Mouse (Mus musculus) midbrain, embryonic 16.5 days (tissue): ENCODE data around the gene Tmem109. TPM values are rescaled to one million over a fixed set of nuclear protein-coding genes. Genes with fewer than 3 reads are reported as not detected.

Experiments used
- ATAC-seq: fragments of 200-750 bp; cut with Nextera tagmentation; 2 replicates; pipeline ENCODE4 v1.8.0; 2017; ENCODE audit warnings: moderate TSS enrichment
- H3K27ac ChIP-seq: fragments of 300-500 bp; sonication (generic); 2 replicates; pipeline ENCODE4 v1.5.1; 2014; ENCODE audit warnings: mild to moderate bottlenecking, low read length, mixed read lengths
- H3K27me3 ChIP-seq: fragments of 300-500 bp; sonication (generic); 2 replicates; pipeline ENCODE4 v1.6.1; 2014; ENCODE audit warnings: low read depth, low read length, mixed read lengths; ENCODE audit not compliant: control insufficient read depth, insufficient read depth
- H3K36me3 ChIP-seq: fragments of 300-500 bp; sonication (generic); 2 replicates; pipeline ENCODE4 v1.6.1; 2014; ENCODE audit warnings: mild to moderate bottlenecking, low read length, moderate library complexity, mixed read lengths; ENCODE audit not compliant: control insufficient read depth, insufficient read depth
- H3K4me1 ChIP-seq: fragments of 300-500 bp; sonication (generic); 2 replicates; pipeline ENCODE4 v1.6.1; 2014; ENCODE audit warnings: mild to moderate bottlenecking, low read length, mixed read lengths; ENCODE audit not compliant: control insufficient read depth, insufficient read depth
- H3K4me2 ChIP-seq: fragments of 300-500 bp; sonication (generic); 2 replicates; pipeline ENCODE4 v1.6.1; 2014; ENCODE audit warnings: mild to moderate bottlenecking, low read length, mixed read lengths
- H3K4me3 ChIP-seq: fragments of 300-500 bp; sonication (generic); 2 replicates; pipeline ENCODE4 v1.5.1; 2014; ENCODE audit warnings: low read depth, mild to moderate bottlenecking, low read length, moderate library complexity, mixed read lengths
- H3K9ac ChIP-seq: fragments of 300-500 bp; sonication (generic); 2 replicates; pipeline ENCODE4 v1.6.1; 2014; ENCODE audit warnings: low read depth, low read length, mixed read lengths
- H3K9me3 ChIP-seq: fragments of 300-500 bp; sonication (generic); replicated peaks from 2 replicates; pipeline ENCODE4 v1.6.1; 2014; ENCODE audit warnings: mild to moderate bottlenecking, low read length, mixed read lengths; ENCODE audit not compliant: control insufficient read depth, poor library complexity, severe bottlenecking
- WGBS: fragments of 180-500 bp; shearing (Covaris S2); extraction: QIAGEN DNeasy Blood & Tissue Kit; methylation state at CpG from one replicate; pipeline ENCODE4 v1.1.7; 2014; 5-methylcytosine and 5-hydroxymethylcytosine counted together
- polyA plus RNA-seq: library from polyadenylated mRNA; unstranded; fragments of >200 nt; fragmentation: Nextera tagmentation; extraction: Ambion mirVana; gene quantifications from 2 replicates; pipeline ENCODE4 v1.2.1, GENCODE M21; 2015

The Tmem109 gene
- polyA plus RNA-seq, 1 experiment from 2014 or later, result 47.0 TPM

- H3K4me1 ChIP-seq, result peaks cover 14% of the 10 kb centered on the region
- peaks cover 40% of the 10 kb centered on the region for H3K36me3 ChIP-seq
- no peak overlapping the region for H3K4me3 ChIP-seq
- no peak for ATAC-seq
- WGBS, result 90% methylated on average over 7 of the region's 8 CpGs
- no peaks in the 10 kb centered on the region for H3K9me3 ChIP-seq
- H3K27ac ChIP-seq, result no peak overlapping the region
- no peak overlapping the region for H3K9ac ChIP-seq
- no peaks in the 10 kb centered on the region for H3K27me3 ChIP-seq
- no peak overlapping the region for H3K4me2 ChIP-seq
Measured at GRCm38 (mm10) chr19:10897491-10897890, 15.7 kb upstream of the Tmem109 start.

DNA sequence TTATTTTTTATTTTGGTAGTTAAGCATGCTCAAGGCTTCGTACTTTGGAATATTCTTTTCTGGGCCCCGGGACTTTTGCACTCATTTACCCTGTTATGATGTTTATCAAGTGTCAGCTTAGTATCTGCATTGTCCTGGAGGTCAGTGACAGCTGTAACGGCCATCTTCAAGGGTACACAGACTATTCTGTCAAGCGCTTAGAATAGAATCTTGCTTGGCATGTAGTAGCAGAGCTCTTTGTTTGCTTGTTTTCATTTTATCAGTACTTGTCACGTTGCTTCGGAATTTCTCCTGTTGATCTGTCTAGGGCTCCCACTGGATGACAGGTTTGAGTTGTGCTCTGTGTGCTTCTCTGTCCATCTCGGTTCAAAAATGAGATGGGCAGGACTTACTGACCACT, 15.0 kb upstream of the Tmem109 start:
- H3K4me3 ChIP-seq, result no peak overlapping the region
- H3K27me3 ChIP-seq, result no peaks in the 10 kb centered on the region
- no peak overlapping the region for H3K9ac ChIP-seq
- peaks cover 14% of the 10 kb centered on the region for H3K4me1 ChIP-seq
- ATAC-seq, result no peak
- H3K27ac ChIP-seq, result no peak overlapping the region
- H3K36me3 ChIP-seq, result peaks cover 34% of the 10 kb centered on the region
- 86% methylated on average over 7 of the region's 7 CpGs for WGBS
- H3K4me2 ChIP-seq, result peak overlapping the region; percentile 93
- H3K9me3 ChIP-seq, result no peaks in the 10 kb centered on the region

- Histone ChIP-seq H3K4me2 (peak overlapping the region; percentile 93), H3K36me3 (peaks cover 24% of the 10 kb centered on the region), H3K9me3 (no peaks in the 10 kb centered on the region), H3K27ac (peak overlapping the region; percentile 91), H3K4me3 (peak overlapping the region; percentile 89), H3K27me3 (no peaks in the 10 kb centered on the region), H3K4me1 (peaks cover 14% of the 10 kb centered on the region), H3K9ac (peak overlapping the region; percentile 93)
- ATAC-seq, result peak; percentile 11; the same call in 1 of the 2 replicates
- 3% methylated on average over 16 of the region's 16 CpGs for WGBS
Measured at GRCm38 (mm10) chr19:10895708-10896107, 13.9 kb upstream of the Tmem109 start.

GRCm38 (mm10) chr19:10895016-10895528, 13.3 kb upstream of the Tmem109 start, which contains the start of gene Prpf19:
TSS of gene Prpf19 (plus strand) at chr19:10895231.
- ATAC-seq, result peak; percentile 97
- 0% methylated on average over 43 of the region's 43 CpGs for WGBS
- no peaks in the 10 kb centered on the region for H3K27me3 ChIP-seq
- peak within 1 kb of the TSS; percentile 89 for H3K4me3 ChIP-seq
- H3K27ac ChIP-seq, result peak within 1 kb of the TSS; percentile 91
- no peaks in the 10 kb centered on the region for H3K9me3 ChIP-seq
- H3K4me1 ChIP-seq, result peaks cover 14% of the 10 kb centered on the region
- peak within 1 kb of the TSS; percentile 93 for H3K4me2 ChIP-seq
- H3K9ac ChIP-seq, result peak within 1 kb of the TSS; percentile 93
- H3K36me3 ChIP-seq, result peaks cover 18% of the 10 kb centered on the region

DNA sequence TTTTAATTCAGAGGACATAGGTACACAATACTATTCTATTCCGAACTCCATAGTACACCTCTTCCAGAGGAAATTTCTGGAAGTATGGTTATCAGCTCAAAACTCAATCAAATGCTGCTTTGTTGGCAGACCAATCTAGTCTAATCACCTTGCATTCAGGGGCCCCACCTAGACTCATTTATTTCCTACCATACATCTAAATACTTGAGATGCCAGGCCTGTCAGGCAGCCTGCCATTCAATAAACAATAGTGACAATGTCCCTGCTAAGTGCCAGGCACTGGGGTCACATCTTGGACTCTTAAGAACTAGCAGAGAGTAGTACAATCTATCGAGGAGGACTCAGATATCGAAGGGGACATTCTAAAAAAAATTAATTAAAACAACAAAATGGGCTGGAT, 10.4 kb upstream of the Tmem109 start:
- Histone ChIP-seq H3K27me3 (no peaks in the 10 kb centered on the region), H3K9me3 (no peaks in the 10 kb centered on the region), H3K9ac (no peak overlapping the region), H3K27ac (no peak overlapping the region), H3K36me3 (no peaks in the 10 kb centered on the region), H3K4me1 (peaks cover 14% of the 10 kb centered on the region), H3K4me2 (no peak overlapping the region), H3K4me3 (no peak overlapping the region)
- 91% methylated on average over 3 of the region's 3 CpGs for WGBS
- ATAC-seq, result no peak

DNA sequence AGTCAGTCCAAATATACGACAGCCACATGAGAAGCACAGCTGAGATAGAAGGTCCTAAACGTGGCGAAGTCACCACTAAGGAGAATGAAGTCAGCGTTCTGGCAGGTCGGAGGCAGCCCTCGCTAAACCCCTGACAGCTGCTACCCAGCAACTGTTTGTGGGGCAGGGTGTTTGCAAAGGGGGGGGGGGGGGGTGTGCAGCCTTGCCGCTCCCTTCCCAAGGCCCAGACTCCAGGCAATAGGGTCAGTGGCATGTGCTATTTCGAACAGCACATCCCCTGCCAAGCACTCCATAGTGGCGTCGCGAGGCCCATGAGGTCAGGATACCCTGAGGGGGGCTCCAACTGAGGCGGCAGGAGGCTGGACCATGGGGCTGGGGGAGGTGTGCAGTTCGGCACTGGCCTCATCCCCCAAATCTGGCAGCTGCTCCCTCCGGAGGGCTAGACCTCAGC, 801 bp downstream of the Tmem109 start:
- Histone ChIP-seq H3K4me1 (peaks cover 25% of the 10 kb centered on the region), H3K9ac (peak overlapping the region; percentile 76), H3K27me3 (no peaks in the 10 kb centered on the region), H3K4me2 (peak overlapping the region; percentile 90), H3K4me3 (peak overlapping the region; percentile 52), H3K27ac (peak overlapping the region; percentile 98), H3K36me3 (no peaks in the 10 kb centered on the region), H3K9me3 (no peaks in the 10 kb centered on the region)
- 0% methylated on average over 13 of the region's 14 CpGs for WGBS
- peak; percentile 84 for ATAC-seq

DNA sequence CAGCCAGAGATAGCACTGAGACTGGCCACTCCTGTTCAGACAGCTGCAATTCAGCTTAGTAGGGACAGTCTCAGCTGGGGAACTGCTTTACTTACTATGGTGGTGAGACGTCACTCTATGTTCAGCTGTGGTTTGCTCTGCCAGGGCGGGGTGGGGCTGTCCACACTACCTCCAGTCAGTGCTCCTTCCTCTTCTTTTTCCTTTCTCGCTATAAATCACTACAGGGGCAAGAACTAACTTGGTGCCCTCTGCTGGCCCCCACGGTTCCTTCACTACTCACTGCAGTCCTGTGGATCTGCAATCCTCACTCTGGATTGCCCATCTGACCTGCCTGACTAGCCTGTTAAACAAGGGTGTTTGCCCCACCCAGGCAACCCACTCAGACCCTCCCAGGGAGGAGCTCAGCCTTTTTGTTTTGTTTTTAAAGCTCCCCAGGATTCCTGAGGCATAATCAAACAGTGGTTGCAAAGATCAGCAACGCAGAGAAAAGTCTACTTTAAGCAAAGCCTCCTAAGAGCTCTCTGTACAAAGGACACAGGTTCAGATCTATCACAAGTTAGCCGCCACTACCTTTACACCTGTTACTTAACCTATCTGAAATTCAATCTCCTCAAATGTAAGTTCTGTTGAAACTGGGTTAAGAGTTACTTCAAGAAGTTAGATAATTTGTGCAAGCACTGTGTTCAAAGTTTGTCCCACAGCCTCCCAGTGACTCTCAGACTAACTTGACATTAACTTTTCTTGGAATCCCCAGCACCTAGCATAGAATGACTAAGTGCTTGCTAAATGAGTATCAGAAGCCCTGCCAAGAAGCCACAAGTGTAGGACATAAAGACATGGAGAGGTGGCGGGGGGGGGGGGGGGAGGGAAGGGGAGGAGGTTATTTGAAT, 1.5 kb downstream of the Tmem109 start:
- ATAC-seq, result no peak
- H3K4me1 ChIP-seq, result peaks cover 25% of the 10 kb centered on the region
- 51% methylated on average over 6 of the region's 7 CpGs for WGBS
- no peaks in the 10 kb centered on the region for H3K9me3 ChIP-seq
- H3K36me3 ChIP-seq, result no peaks in the 10 kb centered on the region
- peak overlapping the region; percentile 90 for H3K4me2 ChIP-seq
- H3K27ac ChIP-seq, result peak overlapping the region; percentile 98; the same call in 1 of the 2 replicates
- no peaks in the 10 kb centered on the region for H3K27me3 ChIP-seq
- H3K9ac ChIP-seq, result peak overlapping the region; percentile 76
- peak overlapping the region; percentile 52 for H3K4me3 ChIP-seq

GRCm38 (mm10) chr19:10878201-10878837, 3.5 kb downstream of the Tmem109 start:
- no peak overlapping the region for H3K4me2 ChIP-seq
- H3K9me3 ChIP-seq, result no peaks in the 10 kb centered on the region
- H3K9ac ChIP-seq, result no peak overlapping the region
- 90% methylated on average over 7 of the region's 7 CpGs for WGBS
- no peak for ATAC-seq
- no peaks in the 10 kb centered on the region for H3K27me3 ChIP-seq
- no peak overlapping the region for H3K4me3 ChIP-seq
- no peak overlapping the region for H3K27ac ChIP-seq
- peaks cover 25% of the 10 kb centered on the region for H3K4me1 ChIP-seq
- H3K36me3 ChIP-seq, result peaks cover 3% of the 10 kb centered on the region
